Mouse (Mus musculus) erythroblast, embryonic 14.5 days (primary cell): Measurements from ENCODE around the gene Tomm34.

Source experiments
- GATA1 ChIP-seq: IDR thresholded peaks from 2 replicates; pipeline ENCODE4 v1.6.1; 2012; ENCODE audit warnings: low read length, inconsistent platforms, mixed read lengths
- TAL1 ChIP-seq: IDR thresholded peaks from 3 replicates; pipeline ENCODE4 v1.6.1; 2012; ENCODE audit warnings: low read length, inconsistent platforms, mixed read lengths

DNA sequence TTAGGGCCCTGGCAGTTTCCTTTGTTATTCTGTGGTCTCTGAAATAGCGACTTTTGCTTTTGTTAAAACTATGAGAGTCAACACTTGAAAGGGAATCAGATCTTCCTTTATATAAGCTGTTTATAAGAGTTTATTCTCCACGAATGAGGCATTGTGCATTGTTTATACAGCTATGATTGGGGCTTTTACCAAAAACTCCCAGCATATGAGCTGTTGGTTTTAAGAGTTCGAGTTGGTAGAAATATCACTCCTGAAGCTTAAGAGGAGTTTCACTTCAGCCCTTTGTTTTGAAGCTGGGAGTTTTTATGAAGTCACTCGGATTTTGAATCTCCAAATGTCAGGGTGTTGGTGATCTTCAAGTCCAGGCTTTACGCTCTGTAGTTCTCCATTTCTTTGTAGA is 6.9 kb upstream of the Tomm34 start:
- TF ChIP-seq GATA1 (no peak), TAL1 (no peak)
